Mouse (Mus musculus) lung, embryonic 16.5 days (tissue): Measurements from ENCODE around the gene H2-DMa. TPM values are rescaled to one million over a fixed set of nuclear protein-coding genes. Genes with fewer than 3 reads are reported as not detected.

Experiments
- ATAC-seq: fragments of 200-750 bp; cut with Nextera tagmentation; 2 replicates; pipeline ENCODE4 v1.8.0; 2017; ENCODE audit warnings: low read depth, mild to moderate bottlenecking, moderate library complexity
- H3K27ac ChIP-seq: fragments of 300-500 bp; sonication (generic); 2 replicates; pipeline ENCODE4 v1.5.1; 2014; ENCODE audit warnings: mild to moderate bottlenecking, control low read depth, low read length
- H3K27me3 ChIP-seq: fragments of 300-500 bp; sonication (generic); 2 replicates; pipeline ENCODE4 v1.6.1; 2014; ENCODE audit warnings: low read depth, low read length, mixed read lengths; ENCODE audit not compliant: control insufficient read depth, insufficient read depth
- H3K36me3 ChIP-seq: fragments of 300-500 bp; sonication (generic); 2 replicates; pipeline ENCODE4 v1.6.1; 2014; ENCODE audit warnings: low read length; ENCODE audit not compliant: control insufficient read depth, insufficient read depth
- H3K4me1 ChIP-seq: fragments of 300-500 bp; sonication (generic); replicated peaks from 2 replicates; pipeline ENCODE4 v1.6.1; 2014; ENCODE audit warnings: low read length, mixed read lengths; ENCODE audit not compliant: control insufficient read depth, insufficient read depth
- H3K4me2 ChIP-seq: fragments of 300-500 bp; sonication (generic); 2 replicates; pipeline ENCODE4 v1.6.1; 2014; ENCODE audit warnings: low read depth, low read length, control low read depth
- H3K4me3 ChIP-seq: fragments of 300-500 bp; sonication (generic); 2 replicates; pipeline ENCODE4 v1.5.1; 2014; ENCODE audit warnings: mild to moderate bottlenecking, low read length, control low read depth
- H3K9ac ChIP-seq: fragments of 300-500 bp; sonication (generic); 2 replicates; pipeline ENCODE4 v1.6.1; 2014; ENCODE audit warnings: low read length, control low read depth
- H3K9me3 ChIP-seq: fragments of 300-500 bp; sonication (generic); 2 replicates; pipeline ENCODE4 v1.6.1; 2016; ENCODE audit warnings: low read length; ENCODE audit not compliant: control insufficient read depth
- WGBS: fragments of 180-500 bp; shearing (Covaris S2); extraction: QIAGEN DNeasy Blood & Tissue Kit; methylation state at CpG from one replicate; pipeline ENCODE4 v1.1.7; 2014; 5-methylcytosine and 5-hydroxymethylcytosine counted together
- polyA plus RNA-seq: library from polyadenylated mRNA; unstranded; fragments of >200 nt; fragmentation: Nextera tagmentation; extraction: Ambion mirVana; gene quantifications from 2 replicates; pipeline ENCODE4 v1.2.1, GENCODE M21; 2015

H2-DMa gene
- polyA plus RNA-seq, 1 experiment from 2014 or later: 11.8 TPM

DNA sequence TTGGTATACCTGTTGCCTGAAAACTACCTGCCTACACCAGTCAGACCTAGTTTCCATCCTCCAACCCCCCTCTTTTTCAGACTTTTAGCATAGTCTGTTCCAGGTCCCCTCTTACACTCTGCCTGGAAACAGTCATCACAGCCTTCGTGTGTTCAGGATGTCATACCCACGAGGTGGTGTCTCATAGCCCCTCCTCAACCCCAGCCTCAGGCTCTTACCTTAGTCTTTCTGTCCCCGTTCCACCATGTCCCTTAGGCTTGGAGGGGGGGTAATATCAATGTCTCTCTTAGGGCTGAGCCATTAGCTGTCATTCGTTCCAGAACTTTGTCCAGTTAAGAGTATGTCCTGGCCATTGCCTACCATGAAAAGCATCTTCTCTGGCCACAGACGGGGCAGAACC, 18.2 kb upstream of the H2-DMa start:
- no peaks in the 10 kb centered on the region for H3K4me1 ChIP-seq
- no peak for ATAC-seq
- H3K9me3 ChIP-seq: no peaks in the 10 kb centered on the region
- no peaks in the 10 kb centered on the region for H3K36me3 ChIP-seq
- H3K4me2 ChIP-seq: no peak overlapping the region
- 24% methylated on average over 5 of the region's 5 CpGs for WGBS
- no peak overlapping the region for H3K27ac ChIP-seq
- no peak overlapping the region for H3K4me3 ChIP-seq
- no peak overlapping the region for H3K9ac ChIP-seq
- no peaks in the 10 kb centered on the region for H3K27me3 ChIP-seq

DNA sequence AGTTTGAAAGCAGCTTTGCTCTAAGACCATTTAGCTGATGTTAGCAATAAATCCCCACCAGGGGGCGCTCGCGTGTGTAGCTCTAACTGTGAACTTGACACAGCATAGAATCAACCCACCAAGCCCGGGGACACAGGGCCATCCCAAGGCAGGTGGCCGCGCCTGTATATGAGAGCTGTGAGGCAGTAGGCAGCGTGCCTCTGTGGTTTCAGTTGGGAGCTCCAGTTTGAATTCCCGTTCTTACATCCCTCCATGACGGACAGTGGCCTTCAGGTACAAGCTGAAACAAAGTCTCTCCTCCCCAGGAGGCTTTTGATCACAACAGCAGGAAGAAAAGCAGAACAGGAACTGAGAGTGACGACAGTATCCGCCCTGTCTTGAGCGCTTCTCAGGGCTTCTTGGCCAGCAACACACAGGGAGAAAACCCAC, 17.7 kb upstream of the H2-DMa start:
- H3K9ac ChIP-seq: no peak overlapping the region
- H3K27ac ChIP-seq: no peak overlapping the region
- H3K4me3 ChIP-seq: no peak overlapping the region
- ATAC-seq: peak; percentile 83
- H3K4me1 ChIP-seq: no peaks in the 10 kb centered on the region
- H3K27me3 ChIP-seq: no peaks in the 10 kb centered on the region
- H3K4me2 ChIP-seq: peak overlapping the region; percentile 42
- WGBS: 8% methylated on average over 12 of the region's 12 CpGs
- H3K36me3 ChIP-seq: no peaks in the 10 kb centered on the region
- H3K9me3 ChIP-seq: no peaks in the 10 kb centered on the region

DNA sequence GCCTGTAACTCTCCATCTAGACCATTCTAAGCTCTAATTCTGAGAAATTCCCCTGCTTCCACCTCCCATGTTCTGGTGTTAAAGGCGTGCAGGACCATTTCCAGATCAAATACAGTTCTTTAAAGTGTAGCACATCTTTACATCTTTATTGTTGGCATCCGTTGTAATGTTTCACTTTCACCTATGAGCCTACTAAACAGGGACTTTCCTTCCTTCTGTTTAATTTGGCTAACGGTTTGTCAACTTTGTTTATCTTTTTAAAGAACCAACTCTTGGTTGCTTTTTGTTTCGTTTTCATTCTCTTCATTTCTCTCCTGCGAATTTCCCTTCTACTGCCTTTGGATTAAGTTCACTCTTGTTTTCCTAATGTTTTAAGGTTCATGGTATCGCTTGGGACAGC, 16.5 kb upstream of the H2-DMa start:
- Histone ChIP-seq H3K27ac (no peak overlapping the region), H3K9ac (no peak overlapping the region), H3K4me3 (no peak overlapping the region), H3K4me2 (no peak overlapping the region), H3K9me3 (no peaks in the 10 kb centered on the region), H3K4me1 (no peaks in the 10 kb centered on the region), H3K36me3 (no peaks in the 10 kb centered on the region), H3K27me3 (no peaks in the 10 kb centered on the region)
- 58% methylated on average over 6 of the region's 6 CpGs for WGBS
- ATAC-seq: no peak

DNA sequence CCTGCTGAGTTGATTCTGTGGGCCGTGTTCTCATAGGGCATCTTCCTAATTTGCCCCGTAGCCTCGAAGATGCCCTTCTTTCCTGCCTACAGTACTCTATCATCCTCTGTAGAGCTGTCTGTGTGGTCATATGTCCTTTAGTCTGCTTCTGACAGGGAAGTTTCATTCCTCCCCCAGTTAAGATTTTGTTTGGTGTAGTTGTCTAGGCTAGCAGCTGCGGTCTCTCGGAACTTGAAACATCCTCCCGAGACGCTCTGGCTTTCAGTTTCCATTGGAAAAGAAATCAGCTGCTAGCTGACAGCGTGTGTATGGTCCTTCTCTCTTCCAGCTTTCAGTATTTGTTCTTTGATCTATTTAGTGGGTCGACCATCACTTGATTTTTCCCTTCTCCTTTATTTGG, 14.5 kb upstream of the H2-DMa start:
- no peak overlapping the region for H3K27ac ChIP-seq
- H3K9ac ChIP-seq: no peak overlapping the region
- no peaks in the 10 kb centered on the region for H3K4me1 ChIP-seq
- H3K9me3 ChIP-seq: no peaks in the 10 kb centered on the region
- no peaks in the 10 kb centered on the region for H3K27me3 ChIP-seq
- no peak for ATAC-seq
- no peak overlapping the region for H3K4me3 ChIP-seq
- H3K36me3 ChIP-seq: 0 out of 2 replicates have a peak, but pooled peaks cover 4% of the 10 kb centered on the region
- WGBS: 68% methylated on average over 9 of the region's 9 CpGs
- H3K4me2 ChIP-seq: no peak overlapping the region

DNA sequence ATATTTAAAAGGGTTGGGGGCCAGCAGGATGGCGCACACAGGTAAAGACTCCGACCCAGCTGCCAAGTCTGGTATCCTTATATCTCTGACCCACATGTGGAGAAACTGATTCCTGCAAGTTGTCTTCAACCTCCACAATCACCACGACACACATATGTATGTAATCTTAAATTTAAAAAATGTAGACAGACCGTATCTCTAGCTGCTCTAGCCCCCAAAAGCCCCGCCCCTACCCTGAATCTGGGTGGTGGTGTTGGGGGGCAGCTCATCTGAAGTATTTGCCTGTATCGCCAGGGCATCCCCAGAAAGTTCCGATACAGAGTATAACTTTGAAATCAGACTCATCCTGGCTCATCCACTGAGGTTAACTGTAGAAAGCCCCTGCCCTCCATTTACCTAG, 12.8 kb upstream of the H2-DMa start:
- Histone ChIP-seq H3K4me1 (peaks cover 7% of the 10 kb centered on the region; the same call in 1 of the 2 replicates), H3K4me2 (no peak overlapping the region), H3K9me3 (no peaks in the 10 kb centered on the region), H3K27me3 (no peaks in the 10 kb centered on the region), H3K27ac (no peak overlapping the region), H3K9ac (no peak overlapping the region), H3K36me3 (peaks cover 13% of the 10 kb centered on the region), H3K4me3 (no peak overlapping the region)
- ATAC-seq: no peak
- WGBS: 76% methylated on average over 7 of the region's 7 CpGs

DNA sequence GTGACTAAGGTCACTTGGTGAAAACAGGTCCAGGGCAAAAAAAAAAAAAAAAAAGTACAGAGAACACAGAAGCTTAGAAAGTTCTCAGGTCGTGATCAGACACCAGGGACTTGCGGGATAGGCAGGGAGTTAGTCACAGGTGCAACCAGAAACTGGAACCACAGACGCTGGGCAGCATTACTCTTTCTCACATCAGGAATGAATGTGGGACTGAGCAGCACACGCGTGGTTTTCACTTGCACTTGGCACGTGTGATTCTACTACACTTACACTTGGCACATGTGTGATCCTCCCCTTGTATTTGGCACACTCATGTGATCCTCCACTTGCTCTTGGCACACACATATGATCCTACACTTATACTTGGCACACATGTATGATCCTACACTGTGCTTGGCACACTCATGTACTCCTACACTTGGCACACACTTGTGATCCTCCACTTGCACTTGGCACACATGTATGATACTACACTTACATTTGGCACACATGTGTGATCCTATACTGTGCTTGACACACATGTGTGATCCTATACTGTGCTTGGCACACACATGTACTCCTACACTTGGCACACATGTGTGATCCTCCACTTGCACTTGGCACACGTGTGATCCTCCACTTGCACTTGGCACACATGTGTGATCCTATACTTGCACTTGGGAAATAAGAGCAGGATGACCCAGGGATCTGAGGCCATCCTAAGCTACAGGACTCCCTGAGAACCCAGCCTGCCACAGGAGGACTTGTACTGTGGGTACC, 12.1 kb upstream of the H2-DMa start:
- Histone ChIP-seq H3K4me2 (no peak overlapping the region), H3K4me3 (no peak overlapping the region), H3K27me3 (no peaks in the 10 kb centered on the region), H3K36me3 (peaks cover 20% of the 10 kb centered on the region), H3K9ac (no peak overlapping the region), H3K27ac (no peak overlapping the region), H3K9me3 (no peaks in the 10 kb centered on the region), H3K4me1 (peaks cover 7% of the 10 kb centered on the region; the same call in 1 of the 2 replicates)
- no peak for ATAC-seq
- 72% methylated on average over 7 of the region's 7 CpGs for WGBS

DNA sequence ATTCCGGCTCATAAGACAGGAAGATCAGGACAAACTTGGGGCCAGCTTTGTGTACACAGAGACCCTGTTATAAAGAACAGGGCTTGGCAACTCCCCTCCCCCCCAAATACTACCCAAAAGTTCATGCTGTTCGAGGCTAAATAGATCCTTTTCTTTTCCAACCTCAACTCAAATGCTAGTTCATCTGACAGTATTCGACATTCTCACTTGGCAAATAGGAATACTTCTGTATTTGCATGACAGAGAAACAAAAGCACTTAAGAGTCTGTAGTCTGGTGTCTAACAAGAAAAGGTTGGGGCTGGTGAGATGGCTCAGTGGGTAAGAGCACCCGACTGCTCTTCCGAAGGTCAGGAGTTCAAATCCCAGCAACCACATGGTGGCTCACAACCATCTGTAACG, 10.9 kb upstream of the H2-DMa start:
- Histone ChIP-seq H3K4me3 (no peak overlapping the region), H3K4me2 (no peak overlapping the region), H3K4me1 (peaks cover 7% of the 10 kb centered on the region; the same call in 1 of the 2 replicates), H3K27me3 (no peaks in the 10 kb centered on the region), H3K9ac (no peak overlapping the region), H3K36me3 (peaks cover 32% of the 10 kb centered on the region), H3K9me3 (no peaks in the 10 kb centered on the region), H3K27ac (no peak overlapping the region)
- no peak for ATAC-seq
- WGBS: 80% methylated on average over 5 of the region's 6 CpGs

DNA sequence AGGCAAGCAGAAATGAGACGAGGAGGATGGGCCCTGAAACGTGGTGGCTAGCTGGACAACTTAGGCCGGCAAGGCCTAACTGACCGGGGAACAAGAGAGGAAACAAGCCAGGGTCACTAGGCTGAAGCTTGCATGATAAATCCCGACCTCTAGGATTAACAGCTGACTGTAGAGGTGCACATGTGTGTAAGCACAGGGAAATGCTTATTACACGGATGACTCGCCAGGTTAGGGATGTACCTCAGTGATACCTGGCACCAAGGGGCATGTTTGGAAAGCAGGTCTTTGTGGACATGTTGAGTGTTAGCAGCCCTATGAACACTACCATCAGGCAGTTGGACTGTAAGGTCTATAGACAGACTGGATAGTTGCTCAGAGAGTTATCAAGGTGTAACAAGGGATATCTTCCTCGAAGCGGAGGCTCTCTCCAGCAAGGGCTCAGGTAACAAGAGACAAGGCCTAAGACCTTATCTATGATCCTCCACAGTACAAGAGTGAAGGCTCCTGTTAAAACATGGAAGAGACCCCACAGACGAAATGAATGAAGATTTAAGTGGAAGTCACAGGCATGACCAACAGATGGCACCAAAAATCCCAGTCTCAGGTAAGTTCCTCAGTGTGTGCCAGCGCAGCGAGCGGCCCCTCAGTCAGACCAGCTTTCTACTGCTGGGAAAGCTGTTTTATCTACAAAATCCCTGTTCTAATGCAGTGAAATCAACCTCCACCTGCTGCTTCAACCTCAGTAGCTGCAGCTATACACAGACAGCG, 10.1 kb upstream of the H2-DMa start:
- H3K4me3 ChIP-seq: no peak overlapping the region
- peaks cover 7% of the 10 kb centered on the region; the same call in 1 of the 2 replicates for H3K4me1 ChIP-seq
- H3K36me3 ChIP-seq: peaks cover 40% of the 10 kb centered on the region
- no peak overlapping the region for H3K9ac ChIP-seq
- H3K4me2 ChIP-seq: no peak overlapping the region
- no peaks in the 10 kb centered on the region for H3K27me3 ChIP-seq
- H3K9me3 ChIP-seq: no peaks in the 10 kb centered on the region
- 70% methylated on average over 14 of the region's 14 CpGs for WGBS
- H3K27ac ChIP-seq: no peak overlapping the region
- peak; percentile 24; the same call in 1 of the 2 replicates for ATAC-seq

DNA sequence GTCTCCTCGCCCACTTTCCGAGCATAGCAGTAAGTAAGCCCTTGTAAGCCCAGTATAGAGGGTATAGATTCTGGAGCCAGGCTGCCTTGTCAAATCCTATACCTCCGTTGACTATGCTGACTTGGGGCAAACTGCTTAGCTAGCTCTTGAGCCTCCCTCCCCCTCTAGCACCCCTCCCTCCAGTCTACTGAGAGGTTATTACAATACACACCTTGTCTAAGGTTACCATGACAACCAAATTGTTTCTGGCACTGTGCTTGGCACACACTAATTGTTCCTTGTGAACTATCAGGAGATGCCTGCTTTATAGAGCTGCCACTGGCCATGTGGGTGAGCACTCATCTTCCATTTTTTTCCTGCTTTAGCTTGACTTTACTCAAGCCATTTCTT, 9.5 kb upstream of the H2-DMa start:
- Histone ChIP-seq H3K27me3 (no peaks in the 10 kb centered on the region), H3K9ac (no peak overlapping the region), H3K36me3 (peaks cover 46% of the 10 kb centered on the region), H3K4me3 (no peak overlapping the region), H3K4me1 (peaks cover 9% of the 10 kb centered on the region; the same call in 1 of the 2 replicates), H3K4me2 (no peak overlapping the region), H3K9me3 (no peaks in the 10 kb centered on the region), H3K27ac (no peak overlapping the region)
- whole genome bisulfite sequencing: 59% methylated on average over 3 of the region's 3 CpGs
- peak; percentile 53 for ATAC-seq
